In the genomic region with DNA sequence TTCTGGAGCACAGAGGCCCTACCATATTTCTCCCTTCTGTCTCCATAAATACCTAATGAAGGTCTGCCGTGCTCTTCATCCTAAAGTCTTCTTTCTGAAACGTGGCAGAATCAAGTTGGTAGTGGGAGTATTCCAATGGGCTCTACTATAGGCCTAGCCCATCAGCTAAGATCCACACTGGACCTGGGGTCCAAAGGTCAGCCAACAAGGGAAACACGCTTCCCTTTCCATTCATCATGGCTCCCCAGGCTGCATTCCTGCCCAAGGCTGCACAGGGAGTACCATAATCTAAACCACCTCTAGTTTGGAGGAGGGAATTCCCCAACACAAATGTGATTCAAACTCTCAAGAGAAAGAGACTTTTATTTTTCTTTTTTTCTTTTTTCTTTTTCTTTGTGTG, we compare ENCODE assay signal across 24 mouse cellular contexts. TPM values are rescaled to one million over a fixed set of nuclear protein-coding genes. Genes with fewer than 3 reads are reported as not detected.
DNase-seq lines count a peak whose midpoint lies in the region; ATAC-seq and TF ChIP-seq lines count a peak whose summit lies in the region.
"Had no signal": no experiment of that assay in that cellular context is flagged by ENCODE, and none has a peak within 500 bp of the region (broad histone marks: within the 10 kb centered on the region; RNA-seq: fewer than 3 reads in every experiment).

No protein-coding gene starts in this region.

- peaks cover 51% of the 10 kb centered on the region for H3K4me1 ChIP-seq in hindbrain, embryonic 13.5 days (replicated peaks)
- peaks cover 28% of the 10 kb centered on the region for H3K4me1 ChIP-seq in hindbrain, embryonic 12.5 days
- H3K4me1 ChIP-seq in cortical plate, adult 2 months (ENCODE audit: control insufficient read depth, insufficient read depth, low read length) = peaks cover 19% of the 10 kb centered on the region
- peaks cover 31% of the 10 kb centered on the region for H3K4me1 ChIP-seq in small intestine, adult 2 months (ENCODE audit: control insufficient read depth, insufficient read depth, insufficient read length, low read length)

- 69% methylated on average over 3 of the region's 3 CpGs for WGBS in hindbrain, embryonic 13.5 days
- WGBS in hindbrain, embryonic 12.5 days = 73% methylated on average over 3 of the region's 3 CpGs
- 52% methylated on average over 3 of the region's 3 CpGs for WGBS in small intestine, adult 2 months

- H3K27me3 ChIP-seq in hindbrain, embryonic 13.5 days = no peaks in the 10 kb centered on the region
- no peaks in the 10 kb centered on the region for H3K27me3 ChIP-seq in hindbrain, embryonic 12.5 days
- H3K27me3 ChIP-seq in small intestine, adult 2 months (ENCODE audit: control insufficient read depth, insufficient read depth, low read length) = no peaks in the 10 kb centered on the region
- H3K27me3 ChIP-seq: heart, embryonic 13.5 days; liver, embryonic 15.5 days; lung, embryonic 15.5 days had no signal

- TF ChIP-seq POLR2A in cortical plate, adult 2 months (IDR thresholded peaks at IDR 0.05; ENCODE audit: extremely low read depth, insufficient read depth, low read length) = no peak
- no peak for TF ChIP-seq POLR2A in small intestine, adult 2 months (IDR thresholded peaks at IDR 0.05; ENCODE audit: low read depth, low read length)

- no peak overlapping the region for H3K27ac ChIP-seq in hindbrain, embryonic 13.5 days
- H3K27ac ChIP-seq in hindbrain, embryonic 12.5 days = no peak overlapping the region
- peak overlapping the region; percentile 34; the same call in 1 of the 2 replicates for H3K27ac ChIP-seq in left cerebral cortex, adult 2 months
- H3K27ac ChIP-seq in cortical plate, adult 2 months (ENCODE audit: insufficient read depth, low read length) = no peak overlapping the region
- H3K27ac ChIP-seq in small intestine, adult 2 months (ENCODE audit: insufficient read depth, low read depth, low read length) = peak overlapping the region; percentile 37; the same call in 1 of the 2 replicates
- H3K27ac ChIP-seq: forebrain, embryonic 10.5 days; heart, embryonic 13.5 days; liver, embryonic 15.5 days; lung, embryonic 15.5 days had no signal

- no peak overlapping the region for H3K9ac ChIP-seq in hindbrain, embryonic 13.5 days
- no peak overlapping the region for H3K9ac ChIP-seq in hindbrain, embryonic 12.5 days
- H3K9ac ChIP-seq: heart, embryonic 13.5 days; liver, embryonic 15.5 days had no signal

- H3K36me3 ChIP-seq in hindbrain, embryonic 13.5 days = peaks cover 17% of the 10 kb centered on the region
- peaks cover 4% of the 10 kb centered on the region for H3K36me3 ChIP-seq in hindbrain, embryonic 12.5 days
- no peaks in the 10 kb centered on the region; the same call in none of the 2 replicates for H3K36me3 ChIP-seq in small intestine, adult 2 months (ENCODE audit: control insufficient read depth, insufficient read depth, low read length)
- H3K36me3 ChIP-seq: forebrain, embryonic 10.5 days; heart, embryonic 13.5 days; liver, embryonic 15.5 days; lung, embryonic 15.5 days had no signal

- H3K4me2 ChIP-seq in hindbrain, embryonic 13.5 days = peak overlapping the region; percentile 77; the same call in 1 of the 2 replicates
- H3K4me2 ChIP-seq in hindbrain, embryonic 12.5 days (replicated peaks) = no peak overlapping the region

- intact Hi-C loops in left cerebral cortex, adult 2 months (cut with DNase I) = no loop called here
- intact Hi-C loops in left cerebral cortex, postnatal 14 days (cut with DNase I) = no loop called here

- H3K4me3 ChIP-seq in hindbrain, embryonic 13.5 days = no peak overlapping the region
- H3K4me3 ChIP-seq in hindbrain, embryonic 12.5 days = no peak overlapping the region
- H3K4me3 ChIP-seq in left cerebral cortex, adult 2 months = no peak overlapping the region
- peak overlapping the region; percentile 82; the same call in 1 of the 2 replicates for H3K4me3 ChIP-seq in cortical plate, adult 2 months (ENCODE audit: insufficient read depth, low read length)
- H3K4me3 ChIP-seq in small intestine, adult 2 months (ENCODE audit: low read depth, low read length) = no peak overlapping the region

- no peak for TF ChIP-seq CTCF in left cerebral cortex, adult 2 months (IDR thresholded peaks at IDR 0.05)
- no peak for TF ChIP-seq CTCF in cortical plate, adult 2 months (IDR thresholded peaks at IDR 0.05; ENCODE audit: extremely low read depth, insufficient read depth, low read length)
- TF ChIP-seq CTCF in small intestine, adult 2 months (IDR thresholded peaks at IDR 0.05; ENCODE audit: extremely low read depth, insufficient read length, insufficient replicate concordance, low read depth, low read length) = no peak

- ATAC-seq in hindbrain, embryonic 13.5 days (ENCODE audit: low FRiP score) = no peak
- no peak for ATAC-seq in hindbrain, embryonic 12.5 days (ENCODE audit: low FRiP score)
- ATAC-seq: forebrain, embryonic 16.5 days; hindbrain, embryonic 16.5 days had no signal

- H3K9me3 ChIP-seq in hindbrain, embryonic 13.5 days = no peaks in the 10 kb centered on the region
- H3K9me3 ChIP-seq in hindbrain, embryonic 12.5 days (replicated peaks) = no peaks in the 10 kb centered on the region
- H3K9me3 ChIP-seq: forebrain, embryonic 10.5 days; heart, embryonic 13.5 days; liver, embryonic 15.5 days; lung, embryonic 15.5 days had no signal

- no peak for DNase-seq in left cerebral cortex, adult 2 months (ENCODE audit: extremely low spot score in 1 of 2, low spot score in 2 of 2)
- no peak for DNase-seq in left cerebral cortex, postnatal 14 days (ENCODE audit: low spot score in 2 of 2)
- DNase-seq in thymus, postnatal 14 days = no peak
- DNase-seq: adrenal gland, postnatal 25 days; cerebellum, postnatal 10 days; gastrocnemius, postnatal 14 days; heart, adult 11 months; heart, postnatal 14 days; kidney, postnatal 10 days; layer of hippocampus, postnatal 36 days; lung, postnatal 36 days; retina, postnatal 1 day; right cerebral cortex, postnatal 25 days; thymus, postnatal 25 days had no signal

RNA-seq across cellular contexts. Expression of gene Ralgps1, which starts 1.8 kb away (rescaled TPM):
- polyA plus RNA-seq in hindbrain, embryonic 13.5 days (2015; fragmentation: Nextera tagmentation; extraction: Ambion mirVana) = 37.3 and 39.7 TPM in 2 replicates
- polyA plus RNA-seq in hindbrain, embryonic 12.5 days (2016; fragmentation: Nextera tagmentation; extraction: Ambion mirVana) = 29.0 and 30.1 TPM in 2 replicates
- total RNA-seq in left cerebral cortex, adult 2 months (2021) = 10 to 100 TPM; 62.8 to 70.2 TPM
- 10 to 100 TPM; 60.3 to 64.5 TPM for total RNA-seq in left cerebral cortex, postnatal 14 days (2021)
- 66.0 and 66.6 TPM in 2 replicates for polyA plus RNA-seq in cortical plate, adult 2 months (2012; rRNA removed)
- polyA plus RNA-seq in small intestine, adult 2 months (2012; rRNA removed) = 4.5 and 9.5 TPM in 2 replicates

Comparison
In these comparisons a context has a peak if more than half of its experiments do, and no peak if none do; other contexts are left out.
1. H3K27ac ChIP-seq: peak in left cerebral cortex, adult 2 months (single experiment) and small intestine, adult 2 months (single experiment); none in hindbrain, embryonic 13.5 days (single experiment), hindbrain, embryonic 12.5 days (single experiment) and cortical plate, adult 2 months (single experiment).